Mouse (Mus musculus) heart, embryonic 14.5 days (tissue): ENCODE data around the gene Sigmar1. TPM values are rescaled to one million over a fixed set of nuclear protein-coding genes. Genes with fewer than 3 reads are reported as not detected.
A peak's percentile ranks its signal among the peaks of the same experiment; 100 is the strongest.

ENCODE experiments used
- ATAC-seq: fragments of 200-750 bp; cut with Nextera tagmentation; 2 replicates; pipeline ENCODE4 v1.8.0; 2017; ENCODE audit warnings: low read depth, moderate TSS enrichment; ENCODE audit not compliant: insufficient number of reproducible peaks, insufficient read depth, low FRiP score
- H3K27ac ChIP-seq, 2 experiments: fragments of 200-500 bp in 1 of 2; fragments of 300-500 bp in 1 of 2; sonication (generic) in 1 of 2; replicated peaks in 1 of 2; 2 replicates each; pipeline ENCODE4 v1.5.1; 2012 to 2014; ENCODE audit warnings: low read depth in 2 of 2, low read length in 2 of 2, control low read depth in 1 of 2, mild to moderate bottlenecking in 1 of 2, mixed read lengths in 1 of 2; ENCODE audit not compliant: control insufficient read depth in 1 of 2, insufficient read depth in 1 of 2
- H3K27me3 ChIP-seq: fragments of 300-500 bp; sonication (generic); 2 replicates; pipeline ENCODE4 v1.6.1; 2014; ENCODE audit warnings: mild to moderate bottlenecking, low read length, control low read depth; ENCODE audit not compliant: control insufficient read depth, insufficient read depth
- H3K36me3 ChIP-seq: fragments of 300-500 bp; sonication (generic); 2 replicates; pipeline ENCODE4 v1.6.1; 2014; ENCODE audit warnings: mild to moderate bottlenecking, control low read depth, low read length, mixed read lengths; ENCODE audit not compliant: control insufficient read depth, insufficient read depth
- H3K4me1 ChIP-seq, 2 experiments: fragments of 200-500 bp in 1 of 2; fragments of 300-500 bp in 1 of 2; sonication (generic) in 1 of 2; 2 replicates each; pipeline ENCODE4 v1.6.1; 2012 to 2014; ENCODE audit warnings: low read length in 2 of 2, control low read depth in 1 of 2, mixed read lengths in 1 of 2; ENCODE audit not compliant: control insufficient read depth in 2 of 2, insufficient read depth in 2 of 2
- H3K4me2 ChIP-seq: fragments of 300-500 bp; sonication (generic); 2 replicates; pipeline ENCODE4 v1.6.1; 2014; ENCODE audit warnings: mild to moderate bottlenecking, low read length
- H3K4me3 ChIP-seq, 2 experiments: fragments of 200-500 bp in 1 of 2; fragments of 300-500 bp in 1 of 2; sonication (generic) in 1 of 2; 2 replicates each; pipeline ENCODE4 v1.5.1; 2012 to 2014; ENCODE audit warnings: low read length in 2 of 2, mild to moderate bottlenecking in 2 of 2, control low read depth in 1 of 2, low read depth in 1 of 2, moderate library complexity in 1 of 2; ENCODE audit not compliant: control insufficient read depth in 1 of 2, insufficient read depth in 1 of 2
- H3K9ac ChIP-seq: fragments of 300-500 bp; sonication (generic); 2 replicates; pipeline ENCODE4 v1.6.1; 2014; ENCODE audit warnings: mild to moderate bottlenecking, low read length
- H3K9me3 ChIP-seq: fragments of 300-500 bp; sonication (generic); 2 replicates; pipeline ENCODE4 v1.6.1; 2016; ENCODE audit warnings: low read length, control low read depth; ENCODE audit not compliant: control insufficient read depth
- WGBS: fragments of 180-500 bp; shearing (Covaris S2); extraction: QIAGEN DNeasy Blood & Tissue Kit; methylation state at CpG from one replicate; pipeline ENCODE4 v1.1.7; 2014; 5-methylcytosine and 5-hydroxymethylcytosine counted together
- polyA plus RNA-seq: library from polyadenylated mRNA; unstranded; fragments of >200 nt; fragmentation: Nextera tagmentation; extraction: Ambion mirVana; gene quantifications from 2 replicates; pipeline ENCODE4 v1.2.1, GENCODE M21; 2014

The Sigmar1 gene
- polyA plus RNA-seq, 1 experiment from 2014 or later = 57.0 TPM

DNA sequence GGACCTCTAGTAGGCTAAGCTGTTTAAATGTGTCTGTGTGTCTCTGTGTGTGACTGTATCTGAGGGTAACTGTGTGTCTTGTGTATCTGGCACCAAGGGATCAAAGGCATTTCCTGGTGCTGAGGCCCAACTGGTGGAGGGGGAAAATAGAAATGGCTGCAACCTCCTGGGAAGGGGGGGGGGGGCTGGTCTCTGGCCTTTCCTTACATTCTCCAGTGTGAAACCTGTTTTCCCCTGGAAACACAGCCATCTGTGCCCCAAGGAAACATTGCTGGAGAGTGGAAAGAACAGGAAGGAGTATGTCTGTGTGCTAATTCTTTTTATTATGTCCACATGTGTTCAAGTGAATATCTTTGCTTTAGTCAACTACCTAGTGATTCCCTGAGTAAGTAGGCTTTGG, 5.7 kb upstream of the Sigmar1 start:
- H3K9me3 ChIP-seq = no peaks in the 10 kb centered on the region
- H3K27me3 ChIP-seq = no peaks in the 10 kb centered on the region
- H3K9ac ChIP-seq = peak overlapping the region; percentile 72
- H3K4me3 ChIP-seq = peak overlapping the region; percentile 7 to 49; a peak in 3 of 4 replicates
- no peak for ATAC-seq
- H3K4me2 ChIP-seq = peak overlapping the region; percentile 79
- H3K27ac ChIP-seq = peak overlapping the region; percentile 84 to 96
- peaks cover 35% of the 10 kb centered on the region for H3K36me3 ChIP-seq
- peaks cover 26 to 41% of the 10 kb centered on the region in 2 experiments for H3K4me1 ChIP-seq

DNA sequence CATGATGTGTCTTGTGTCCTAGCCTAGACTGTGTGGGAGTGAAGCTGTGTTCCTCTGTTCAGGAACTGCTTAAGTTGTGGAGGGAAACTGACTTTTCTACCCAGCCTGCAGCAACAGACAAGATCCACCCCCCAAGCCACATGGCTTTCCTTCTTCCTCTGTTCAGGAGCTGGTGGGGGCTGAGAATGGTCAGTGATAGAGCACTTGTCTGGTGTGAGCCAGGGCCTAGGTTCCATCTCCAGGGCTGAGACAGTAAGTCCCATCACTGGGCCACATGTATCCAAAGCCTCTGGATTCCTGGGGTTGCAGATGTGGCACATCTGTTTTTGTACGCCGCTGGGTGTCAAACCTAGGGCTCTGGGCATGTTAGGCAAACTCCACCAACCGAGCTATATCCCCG, 5.0 kb upstream of the Sigmar1 start:
- ATAC-seq = no peak
- WGBS = 71% methylated on average over 4 of the region's 4 CpGs

DNA sequence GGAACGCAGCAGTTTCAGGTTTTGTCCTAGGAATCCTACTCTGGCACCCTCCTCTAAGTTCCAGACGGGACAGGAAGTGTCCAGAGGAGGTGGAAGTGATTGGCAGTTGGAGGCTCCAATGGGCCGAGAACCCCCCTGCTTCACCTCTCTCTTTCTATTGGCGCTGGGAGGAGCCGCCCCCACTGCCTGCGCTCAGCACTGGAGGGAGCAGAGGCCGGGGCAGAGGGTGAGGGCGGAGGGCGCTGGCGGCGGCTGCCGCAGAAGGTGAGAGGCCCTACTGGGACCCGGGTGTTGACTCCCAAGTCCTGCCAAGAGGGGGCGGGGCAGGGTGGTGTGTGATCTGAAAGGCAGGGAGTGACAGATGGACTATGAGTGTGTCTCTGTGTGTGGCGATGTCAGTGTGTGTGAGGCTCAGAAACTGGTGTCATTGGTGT, 4.3 kb upstream of the Sigmar1 start:
- no peaks in the 10 kb centered on the region for H3K9me3 ChIP-seq
- peaks cover 28% of the 10 kb centered on the region for H3K36me3 ChIP-seq
- peaks cover 30 to 46% of the 10 kb centered on the region in 2 experiments for H3K4me1 ChIP-seq
- peak; percentile 92 for ATAC-seq
- peak overlapping the region; percentile 79 for H3K4me2 ChIP-seq
- peak overlapping the region; percentile 96 to 98 for H3K27ac ChIP-seq
- WGBS = 2% methylated on average over 14 of the region's 15 CpGs
- H3K9ac ChIP-seq = peak overlapping the region; percentile 72
- H3K4me3 ChIP-seq = peak overlapping the region; percentile 49 to 62
- no peaks in the 10 kb centered on the region for H3K27me3 ChIP-seq

More for the DNA sequence above, 5.0 kb upstream of the Sigmar1 start:
- Histone ChIP-seq H3K9me3 (no peaks in the 10 kb centered on the region), H3K4me1 (peaks cover 30 to 46% of the 10 kb centered on the region in 2 experiments), H3K27me3 (no peaks in the 10 kb centered on the region), H3K4me2 (peak overlapping the region; percentile 79), H3K36me3 (peaks cover 29% of the 10 kb centered on the region), H3K9ac (peak overlapping the region; percentile 72), H3K27ac (peak overlapping the region; percentile 84 to 96), H3K4me3 (peak overlapping the region; percentile 49 to 62)

DNA sequence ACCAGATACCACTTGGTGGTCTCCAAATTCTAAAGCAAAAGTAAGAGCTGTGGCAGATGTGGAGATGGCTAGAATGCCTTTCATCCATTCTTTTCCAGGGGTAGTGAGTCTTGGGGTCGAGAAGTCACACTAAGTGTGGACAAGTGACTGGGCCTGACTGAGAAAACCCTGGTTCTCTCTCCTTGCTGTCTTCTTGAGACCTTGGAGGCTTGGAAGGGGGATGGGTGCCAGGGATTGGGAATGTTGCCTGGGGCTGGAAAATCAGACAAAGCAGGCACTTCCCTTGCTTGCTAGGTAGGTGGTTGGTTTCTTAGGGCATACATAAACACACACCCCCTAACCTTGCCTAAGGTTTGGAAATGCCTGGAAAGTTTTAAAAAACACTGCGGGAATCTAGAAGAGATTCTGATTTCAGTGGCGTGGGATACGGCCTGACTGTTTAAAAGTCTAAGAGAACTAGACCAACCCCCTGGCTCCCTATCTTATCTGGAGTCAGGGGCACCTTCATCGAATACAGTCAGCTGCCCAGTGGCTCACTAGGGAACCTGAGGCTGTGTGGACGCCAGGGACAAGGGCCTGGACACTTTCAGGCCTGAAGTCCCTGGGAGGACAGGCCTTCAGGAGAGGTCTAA, 3.8 kb upstream of the Sigmar1 start:
- H3K9ac ChIP-seq = peak overlapping the region; percentile 72
- peaks cover 33 to 48% of the 10 kb centered on the region in 2 experiments for H3K4me1 ChIP-seq
- 11% methylated on average over 6 of the region's 6 CpGs for WGBS
- no peaks in the 10 kb centered on the region for H3K9me3 ChIP-seq
- H3K4me3 ChIP-seq = peak overlapping the region; percentile 49 to 62
- peak overlapping the region; percentile 96 to 98 for H3K27ac ChIP-seq
- peaks cover 28% of the 10 kb centered on the region for H3K36me3 ChIP-seq
- no peak; the same call in 1 of the 2 replicates for ATAC-seq
- H3K4me2 ChIP-seq = peak overlapping the region; percentile 79
- no peaks in the 10 kb centered on the region for H3K27me3 ChIP-seq

DNA sequence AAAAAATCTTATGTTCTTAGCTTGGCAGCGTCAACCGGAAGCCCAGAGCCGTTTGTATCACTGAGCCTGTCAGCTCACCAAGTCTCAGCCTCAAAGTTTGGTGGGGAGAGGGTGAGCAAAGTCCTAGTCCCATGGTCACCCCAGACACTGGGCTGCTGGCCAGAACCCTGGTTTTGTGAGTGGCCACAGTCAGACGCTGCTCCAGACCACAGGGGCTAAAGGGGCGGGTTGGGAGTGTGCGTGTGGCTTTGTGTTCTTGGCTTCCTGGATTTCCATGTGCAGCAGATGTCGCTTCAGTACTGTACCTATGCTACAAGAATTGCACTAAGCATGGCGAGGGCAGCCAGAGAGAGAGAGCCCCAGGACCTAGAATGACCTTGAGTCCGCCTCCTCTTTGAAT, 3.2 kb upstream of the Sigmar1 start:
- WGBS = 39% methylated on average over 9 of the region's 9 CpGs
- Histone ChIP-seq H3K4me1 (peaks cover 34 to 50% of the 10 kb centered on the region in 2 experiments), H3K4me3 (no peak overlapping the region), H3K27me3 (no peaks in the 10 kb centered on the region), H3K9ac (peak overlapping the region; percentile 72; the same call in 1 of the 2 replicates), H3K27ac (peak overlapping the region; percentile 96 to 98), H3K36me3 (peaks cover 28% of the 10 kb centered on the region), H3K9me3 (no peaks in the 10 kb centered on the region), H3K4me2 (peak overlapping the region; percentile 79)
- ATAC-seq = no peak

DNA sequence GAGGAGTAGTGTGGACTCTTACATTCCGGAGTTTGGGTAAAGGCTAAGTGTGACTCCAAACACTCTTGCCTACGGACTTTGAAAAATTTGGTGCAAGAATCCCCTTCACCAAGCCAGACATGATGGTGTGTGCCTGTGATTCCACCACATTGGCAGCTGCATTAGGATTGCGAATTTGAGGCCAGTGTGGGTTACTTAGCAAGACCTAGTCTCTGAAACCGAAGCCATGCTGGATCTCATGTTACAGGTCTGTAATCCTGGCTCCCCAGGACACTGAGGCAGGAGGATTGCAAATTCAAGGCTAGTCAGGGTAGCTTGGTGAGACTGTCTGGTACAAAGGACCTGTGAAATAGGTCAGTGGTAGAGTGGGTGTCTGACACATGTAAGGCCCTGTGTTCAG, 2.7 kb upstream of the Sigmar1 start:
- Histone ChIP-seq H3K4me2 (no peak overlapping the region), H3K4me3 (no peak overlapping the region), H3K36me3 (peaks cover 28% of the 10 kb centered on the region), H3K9ac (peak overlapping the region; percentile 72; the same call in 1 of the 2 replicates), H3K4me1 (peaks cover 34 to 50% of the 10 kb centered on the region in 2 experiments), H3K9me3 (no peaks in the 10 kb centered on the region), H3K27ac (peak overlapping the region; percentile 96 to 98), H3K27me3 (no peaks in the 10 kb centered on the region)
- no peak for ATAC-seq
- WGBS = 91% methylated on average over 4 of the region's 4 CpGs

DNA sequence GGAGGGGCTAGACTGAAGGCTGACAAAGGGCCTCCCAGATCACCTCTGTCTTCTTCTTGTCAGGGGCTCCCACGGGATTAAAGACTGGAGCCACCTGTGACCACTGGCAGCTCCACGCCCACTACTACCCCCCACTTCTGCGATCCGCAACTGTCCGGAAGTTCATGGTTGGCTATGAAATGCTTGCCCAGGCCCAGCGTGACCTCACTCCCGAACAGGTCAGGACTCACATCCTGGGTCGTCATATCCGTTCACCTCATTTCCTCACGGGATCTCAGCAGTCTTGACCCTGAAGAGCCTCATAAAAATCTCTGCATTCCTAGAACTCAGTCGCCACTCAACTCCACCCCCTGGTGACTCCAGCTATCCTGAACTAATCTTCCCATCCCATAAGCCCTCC, 2.1 kb upstream of the Sigmar1 start:
- Histone ChIP-seq H3K4me2 (no peak overlapping the region), H3K27ac (no peak overlapping the region), H3K36me3 (peaks cover 28% of the 10 kb centered on the region), H3K9me3 (no peaks in the 10 kb centered on the region), H3K4me1 (peaks cover 34 to 50% of the 10 kb centered on the region in 2 experiments), H3K27me3 (no peaks in the 10 kb centered on the region), H3K9ac (no peak overlapping the region), H3K4me3 (no peak overlapping the region)
- 83% methylated on average over 11 of the region's 11 CpGs for WGBS
- no peak for ATAC-seq
